ENCODE assay signal across 31 mouse cellular contexts in genomic region chr7:24565627-24566026, GRCm38 (mm10). TPM values are rescaled to one million over a fixed set of nuclear protein-coding genes. Genes with fewer than 3 reads are reported as not detected.
DNase-seq lines count a peak whose midpoint lies in the region; ATAC-seq lines count a peak whose summit lies in the region.
"Had no signal": no experiment of that assay in that cellular context is flagged by ENCODE, and none has a peak within 500 bp of the region (broad histone marks: within the 10 kb centered on the region; RNA-seq: fewer than 3 reads in every experiment).

No protein-coding gene starts in this region.

- no peak overlapping the region for H3K9ac ChIP-seq in kidney, embryonic 16.5 days (replicated peaks; ENCODE audit: low read length)
- H3K9ac ChIP-seq: embryonic facial prominence, embryonic 13.5 days; embryonic facial prominence, embryonic 15.5 days; forebrain, embryonic 12.5 days had no signal

- DNase-seq in kidney, adult 9 months = peak; percentile 67
- peak; percentile 42 to 55 for DNase-seq in spleen, postnatal 36 days (ENCODE audit: low spot score in 2 of 2)
- DNase-seq in spleen, postnatal 14 days (ENCODE audit: low spot score in 2 of 2) = no peak
- DNase-seq in B cell, adult 2 months = peak; percentile 40 to 45
- peak; percentile 51 for DNase-seq in splenic B cell, adult 2 months (ENCODE audit: low read depth, low spot score)
- no peak for DNase-seq in right cerebral cortex, postnatal 36 days (ENCODE audit: low spot score in 2 of 2)
- DNase-seq: adrenal gland, postnatal 10 days; adrenal gland, postnatal 25 days; cerebellum, adult 11 months; cerebellum, adult 18-20 months; cerebellum, adult 8-10 months; cerebellum, adult 9-11 months; cerebellum, postnatal 14 days; cerebellum, postnatal 36 days; embryo, embryonic 11 days had no signal

- no peak overlapping the region for H3K4me3 ChIP-seq in kidney, embryonic 16.5 days (ENCODE audit: low read length)
- H3K4me3 ChIP-seq: embryonic facial prominence, embryonic 13.5 days; embryonic facial prominence, embryonic 15.5 days; erythroblast, embryonic 14.5 days; forebrain, embryonic 10.5 days; forebrain, embryonic 12.5 days had no signal

- no peak overlapping the region for H3K4me2 ChIP-seq in kidney, embryonic 16.5 days (replicated peaks; ENCODE audit: low read depth, low read length)
- H3K4me2 ChIP-seq: embryonic facial prominence, embryonic 13.5 days; embryonic facial prominence, embryonic 15.5 days; forebrain, embryonic 12.5 days had no signal

- no peaks in the 10 kb centered on the region; the same call in 1 of the 2 replicates for H3K4me1 ChIP-seq in kidney, embryonic 16.5 days (ENCODE audit: insufficient read depth, low read length)
- H3K4me1 ChIP-seq: embryonic facial prominence, embryonic 13.5 days; embryonic facial prominence, embryonic 15.5 days; forebrain, embryonic 10.5 days; forebrain, embryonic 12.5 days had no signal

- H3K36me3 ChIP-seq in kidney, embryonic 16.5 days (ENCODE audit: insufficient read depth, low read length) = peaks cover 55% of the 10 kb centered on the region
- H3K36me3 ChIP-seq in splenic B cell, adult 2 months (ENCODE audit: control insufficient read depth, insufficient read depth, low read length, poor library complexity, severe bottlenecking) = no peaks in the 10 kb centered on the region; the same call in none of the 2 replicates

- WGBS in kidney, embryonic 16.5 days = 95% methylated on average over 11 of the region's 11 CpGs

- no peaks in the 10 kb centered on the region for H3K27me3 ChIP-seq in kidney, embryonic 16.5 days (ENCODE audit: insufficient read depth, low read length)
- no peaks in the 10 kb centered on the region for H3K27me3 ChIP-seq in splenic B cell, adult 2 months (ENCODE audit: control insufficient read depth, insufficient read depth, low read length, poor library complexity, severe bottlenecking)
- H3K27me3 ChIP-seq: embryonic facial prominence, embryonic 13.5 days; embryonic facial prominence, embryonic 15.5 days; forebrain, embryonic 12.5 days; Patski had no signal

- no peaks in the 10 kb centered on the region for H3K9me3 ChIP-seq in kidney, embryonic 16.5 days (ENCODE audit: low read length)
- H3K9me3 ChIP-seq: embryonic facial prominence, embryonic 13.5 days; embryonic facial prominence, embryonic 15.5 days; forebrain, embryonic 10.5 days; forebrain, embryonic 12.5 days; G1E had no signal

- ATAC-seq in kidney, embryonic 16.5 days (ENCODE audit: low FRiP score, low TSS enrichment) = no peak
- no peak for ATAC-seq in megakaryocyte progenitor cell, adult 5-6 weeks (replicated peaks; ENCODE audit: poor library complexity)
- ATAC-seq: forebrain, embryonic 14.5 days; forebrain, embryonic 16.5 days; Patski had no signal

- no peak overlapping the region for H3K27ac ChIP-seq in kidney, embryonic 16.5 days (ENCODE audit: low read length)
- H3K27ac ChIP-seq: embryonic facial prominence, embryonic 13.5 days; embryonic facial prominence, embryonic 15.5 days; forebrain, embryonic 10.5 days; forebrain, embryonic 12.5 days had no signal

RNA-seq across cellular contexts. Expression of gene Xrcc1, which starts 19.5 kb away (rescaled TPM):
- 159 and 164 TPM in 2 replicates for polyA plus RNA-seq in kidney, embryonic 16.5 days (2015; fragmentation: Nextera tagmentation; extraction: Ambion mirVana)
- total RNA-seq in megakaryocyte progenitor cell, adult 5-6 weeks (2015) = 35.8 and 43.4 TPM in 2 replicates
- 40.0 and 44.3 TPM in 2 replicates for total RNA-seq in megakaryocyte progenitor cell, adult 5-6 weeks (2017)

RNA-seq across cellular contexts. Expression of gene Pinlyp, which starts 19.7 kb away (rescaled TPM):
- 0.64 and 1.0 TPM in 2 replicates for polyA plus RNA-seq in kidney, embryonic 16.5 days (2015; fragmentation: Nextera tagmentation; extraction: Ambion mirVana)
- not detected in 2 replicates for total RNA-seq in megakaryocyte progenitor cell, adult 5-6 weeks (2015)
- total RNA-seq in megakaryocyte progenitor cell, adult 5-6 weeks (2017) = not detected in 2 replicates
- total RNA-seq: adrenal gland, adult 18-20 months; adrenal gland, postnatal 10 days; adrenal gland, postnatal 25 days; adrenal gland, postnatal 4 days; common myeloid progenitor, adult 5-6 weeks; G1E had no signal
- polyA plus RNA-seq: activated CD4-positive, CD25-positive, alpha-beta regulatory T cell, adult 4 months; embryonic facial prominence, embryonic 11.5 days; erythroblast, embryonic 14.5 days; forebrain, embryonic 10.5 days; forebrain, embryonic 12.5 days; forebrain, embryonic 16.5 days; G1E had no signal

RNA-seq across cellular contexts. Expression of gene Ethe1, which starts 21.7 kb away (rescaled TPM):
- polyA plus RNA-seq in kidney, embryonic 16.5 days (2015; fragmentation: Nextera tagmentation; extraction: Ambion mirVana) = 53.0 and 55.2 TPM in 2 replicates
- 61.3 and 68.9 TPM in 2 replicates for total RNA-seq in megakaryocyte progenitor cell, adult 5-6 weeks (2015)
- total RNA-seq in megakaryocyte progenitor cell, adult 5-6 weeks (2017) = 18.3 and 31.4 TPM in 2 replicates

RNA-seq across cellular contexts. Expression of gene Zfp575, which starts 21.8 kb away (rescaled TPM):
- polyA plus RNA-seq in kidney, embryonic 16.5 days (2015; fragmentation: Nextera tagmentation; extraction: Ambion mirVana) = 3.8 and 3.9 TPM in 2 replicates
- total RNA-seq in megakaryocyte progenitor cell, adult 5-6 weeks (2015) = 0.12 and 0.15 TPM in 2 replicates
- total RNA-seq in megakaryocyte progenitor cell, adult 5-6 weeks (2017) = not detected in 2 replicates
- total RNA-seq: common myeloid progenitor, adult 5-6 weeks had no signal
- polyA plus RNA-seq: G1E, Patski had no signal

RNA-seq across cellular contexts. Expression of gene Irgq, which starts 35.1 kb away (rescaled TPM):
- polyA plus RNA-seq in kidney, embryonic 16.5 days (2015; fragmentation: Nextera tagmentation; extraction: Ambion mirVana) = 7.2 and 7.8 TPM in 2 replicates
- total RNA-seq in megakaryocyte progenitor cell, adult 5-6 weeks (2015) = 3.2 and 4.4 TPM in 2 replicates
- 4.7 and 5.3 TPM in 2 replicates for total RNA-seq in megakaryocyte progenitor cell, adult 5-6 weeks (2017)

Comparison
In these comparisons a context has a peak if more than half of its experiments do, and no peak if none do; other contexts are left out.
1. DNase-seq: peak in kidney, adult 9 months (single experiment), spleen, postnatal 36 days (2 of 2), B cell, adult 2 months (2 of 2) and splenic B cell, adult 2 months (single experiment); none in spleen, postnatal 14 days (0 of 2) and right cerebral cortex, postnatal 36 days (0 of 2).